Mouse (Mus musculus) thymus, postnatal 4 days (tissue): ENCODE measurements around the gene Hist1h3g.

Source experiments
- DNase-seq: peaks from one replicate; pipeline ENCODE4 v3.0.0; 2021

The Hist1h3g gene

DNA sequence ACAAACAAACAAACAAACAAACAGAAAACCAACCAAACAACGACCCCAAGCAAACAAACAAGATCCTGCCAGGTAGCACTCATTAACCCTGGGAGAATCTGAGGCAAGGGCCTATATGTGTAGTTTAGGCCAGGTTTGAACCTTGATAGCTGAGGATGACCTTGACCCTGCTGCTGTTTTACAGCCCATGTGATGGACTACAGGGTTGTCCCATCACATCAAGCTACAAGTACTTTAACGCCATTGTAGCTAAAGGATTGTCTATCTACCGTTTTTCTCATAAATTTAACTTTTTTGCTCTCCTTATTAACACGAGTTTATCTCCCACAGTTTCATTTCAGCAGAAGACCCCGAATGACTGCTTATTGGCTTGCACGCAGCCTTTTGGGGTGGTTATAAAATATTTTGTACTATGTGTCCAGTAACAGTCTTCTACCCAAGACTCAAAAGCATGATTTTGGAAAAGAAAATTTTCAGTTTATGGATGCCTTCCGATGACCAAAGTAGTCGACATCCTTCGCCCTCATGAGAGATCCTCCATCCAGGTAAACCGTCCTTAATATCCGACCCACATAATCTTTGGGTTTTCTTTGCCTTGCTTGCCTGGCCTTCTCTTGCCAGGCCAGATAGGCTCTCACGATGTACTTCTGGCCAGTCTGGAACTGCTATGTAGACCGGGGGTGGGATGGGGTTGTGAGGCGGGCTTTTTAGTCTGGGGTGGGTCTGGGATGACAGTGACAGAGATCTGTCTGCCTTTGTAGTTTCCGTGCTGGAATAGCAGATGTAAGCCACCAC, 19.2 kb upstream of the Hist1h3g start:
- no peak for DNase-seq

DNA sequence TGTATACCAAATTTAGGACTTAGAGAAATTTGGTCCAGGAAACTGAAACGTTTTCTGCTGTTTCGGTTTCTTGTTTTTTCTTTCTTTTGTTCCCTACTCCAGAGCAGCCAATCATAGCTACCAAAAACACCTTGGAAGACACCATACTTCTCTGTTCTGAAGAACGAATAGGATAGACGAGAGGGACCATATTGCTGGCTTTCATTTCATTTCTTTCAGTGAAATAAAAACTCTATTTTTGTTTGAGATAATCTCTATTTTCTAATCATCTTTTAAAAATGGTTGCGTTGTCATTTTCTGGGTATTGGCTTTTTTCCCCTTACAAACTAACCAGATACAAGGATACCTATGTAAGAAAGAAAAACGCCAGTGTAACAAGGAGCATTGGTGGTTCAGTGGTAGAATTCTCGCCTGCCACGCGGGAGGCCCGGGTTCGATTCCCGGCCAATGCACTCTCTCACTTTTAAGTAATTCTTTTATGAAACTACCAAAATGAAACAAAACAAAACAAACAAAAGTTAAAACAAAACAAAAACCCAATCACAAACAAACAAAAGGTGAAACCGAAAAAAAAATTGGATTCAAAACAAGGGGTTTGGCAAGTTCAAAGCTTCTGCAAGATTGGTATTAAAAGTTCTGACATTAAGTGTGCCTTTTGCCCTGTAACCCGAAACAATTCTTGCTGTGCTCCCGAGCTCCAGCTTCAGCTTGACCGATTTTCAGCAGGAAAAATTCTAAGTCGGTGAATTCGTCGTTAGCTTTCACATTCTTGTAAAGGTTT, 18.2 kb upstream of the Hist1h3g start:
- peak; percentile 85 for DNase-seq

DNA sequence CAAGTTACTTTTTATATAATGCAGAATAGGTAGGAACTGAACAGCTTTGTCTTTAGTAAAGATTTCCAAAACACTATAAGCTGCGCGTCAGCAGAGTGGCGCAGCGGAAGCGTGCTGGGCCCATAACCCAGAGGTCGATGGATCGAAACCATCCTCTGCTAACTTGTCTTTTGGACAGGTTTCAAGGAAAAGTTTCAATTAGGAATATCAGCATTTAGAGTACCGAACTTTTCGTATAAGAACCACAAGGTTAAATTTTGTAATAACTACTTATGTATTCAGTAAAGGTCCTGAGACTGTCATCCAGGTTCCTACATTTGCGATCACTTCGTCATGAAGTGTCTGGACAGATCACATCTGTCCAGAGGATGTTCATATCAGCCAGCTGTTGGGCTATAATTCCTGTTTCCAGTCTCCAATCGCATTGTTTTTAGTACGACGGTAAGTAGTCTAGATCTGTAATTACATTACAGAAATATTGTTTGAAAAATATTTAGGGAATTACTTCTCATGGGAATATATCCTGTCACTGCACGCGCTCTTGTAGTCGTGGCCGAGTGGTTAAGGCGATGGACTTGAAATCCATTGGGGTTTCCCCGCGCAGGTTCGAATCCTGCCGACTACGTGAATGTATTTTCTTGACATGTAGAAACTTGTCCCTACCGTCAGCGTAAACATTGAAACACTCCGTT, 17.5 kb upstream of the Hist1h3g start:
- peak; percentile 93 for DNase-seq

DNA sequence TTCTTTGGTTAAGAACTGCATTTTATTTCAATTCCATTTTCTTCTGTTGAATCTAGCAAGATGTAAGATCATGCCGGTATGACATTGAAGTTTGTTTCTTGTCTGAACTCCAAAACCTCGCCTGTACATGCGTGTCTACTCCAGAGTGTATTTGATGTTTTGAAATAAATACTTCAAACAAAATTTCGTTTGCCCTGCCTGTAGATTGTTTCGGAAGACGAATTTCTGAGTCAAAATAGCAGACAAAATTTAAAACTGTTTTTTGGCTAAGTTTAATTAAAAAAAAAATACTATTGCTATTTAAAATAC, 17.0 kb upstream of the Hist1h3g start:
- no peak for DNase-seq

DNA sequence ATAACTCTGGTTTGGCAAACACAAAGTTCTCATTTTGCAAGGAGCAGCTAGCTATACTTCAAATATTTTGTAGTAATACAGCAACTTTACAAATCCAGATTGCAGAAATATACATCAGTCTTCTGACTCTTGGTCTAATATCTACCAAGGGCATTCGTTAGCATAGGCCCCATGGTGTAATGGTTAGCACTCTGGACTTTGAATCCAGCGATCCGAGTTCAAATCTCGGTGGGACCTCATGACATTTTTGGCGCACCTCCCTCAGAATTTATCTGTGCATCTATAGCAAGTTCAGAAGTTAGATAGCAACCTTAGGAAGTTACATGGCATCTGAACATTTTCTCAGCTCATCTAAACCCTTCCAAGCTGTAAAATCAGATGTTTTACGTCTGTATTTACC, 16.3 kb upstream of the Hist1h3g start:
- DNase-seq = peak; percentile 82

DNA sequence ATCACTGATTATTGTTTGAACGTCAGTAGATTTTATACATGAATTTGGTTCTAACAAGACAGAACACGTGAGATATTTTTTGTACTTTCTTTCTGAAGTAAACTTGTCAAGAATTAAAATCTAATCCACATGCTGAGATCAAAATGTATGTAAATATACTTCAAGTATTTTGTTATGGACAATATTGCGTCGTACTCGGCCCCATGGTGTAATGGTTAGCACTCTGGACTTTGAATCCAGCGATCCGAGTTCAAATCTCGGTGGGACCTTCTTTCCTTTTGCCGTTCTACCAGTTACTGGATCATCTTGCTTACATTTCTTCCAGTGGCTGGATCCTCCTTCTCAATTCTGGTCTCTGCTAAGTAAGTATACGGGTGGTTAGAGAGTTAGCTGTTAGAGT, 15.8 kb upstream of the Hist1h3g start:
- DNase-seq = peak; percentile 79

DNA sequence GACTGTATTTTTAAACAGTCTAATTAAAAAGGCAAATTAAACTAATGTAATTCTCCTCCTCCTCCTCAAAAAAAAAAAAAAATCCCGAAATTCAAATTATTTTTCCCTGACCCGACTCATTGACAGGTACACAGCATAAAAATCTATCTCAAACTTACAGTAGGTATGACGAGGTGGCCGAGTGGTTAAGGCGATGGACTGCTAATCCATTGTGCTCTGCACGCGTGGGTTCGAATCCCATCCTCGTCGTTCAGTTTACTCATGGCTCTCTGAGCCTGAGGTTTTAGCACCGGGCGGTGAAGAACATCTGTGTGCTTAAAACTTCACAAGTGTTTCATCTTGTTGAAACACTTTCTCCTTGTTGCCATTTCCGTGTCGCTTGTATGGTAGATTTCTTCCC, 13.5 kb upstream of the Hist1h3g start:
- peak; percentile 93 for DNase-seq

DNA sequence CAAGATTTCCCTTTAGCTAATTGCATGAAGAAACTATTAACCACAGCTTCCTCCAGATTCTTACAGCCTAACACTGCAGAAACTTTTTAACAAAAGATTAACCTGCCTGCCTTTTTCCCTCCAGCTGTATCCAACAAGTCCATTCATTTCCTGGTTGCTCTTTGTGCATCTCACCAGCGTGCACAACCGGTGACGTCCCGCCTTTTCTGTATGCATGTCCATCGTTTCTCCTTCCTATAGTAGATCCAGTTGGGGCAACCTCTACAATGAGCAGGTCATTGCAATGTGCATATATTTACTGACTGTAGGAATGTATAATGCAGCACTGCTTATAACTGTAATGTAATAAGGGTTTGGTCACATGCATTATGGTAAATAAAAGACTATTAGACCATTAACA, 11.2 kb upstream of the Hist1h3g start:
- no peak for DNase-seq

DNA sequence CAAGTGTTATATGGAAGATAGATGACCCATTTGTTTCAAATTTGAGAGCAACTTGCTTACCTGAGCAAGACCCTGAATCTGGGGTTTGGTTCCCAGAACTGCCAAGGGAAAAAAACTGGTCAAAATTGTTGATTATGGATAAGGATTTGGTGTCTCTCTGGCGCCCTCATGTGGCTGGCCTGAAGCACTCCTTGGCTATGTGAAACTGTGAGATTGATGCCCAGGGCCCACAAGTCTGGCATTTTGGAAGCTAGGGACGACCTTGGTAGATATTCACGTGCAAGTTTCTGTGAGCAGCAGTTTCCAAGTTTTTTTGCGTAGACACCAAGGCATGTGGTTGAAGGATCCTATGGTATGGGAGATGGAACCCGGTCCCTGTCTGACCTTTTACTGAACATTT, 10.6 kb upstream of the Hist1h3g start:
- DNase-seq = peak; percentile 89

DNA sequence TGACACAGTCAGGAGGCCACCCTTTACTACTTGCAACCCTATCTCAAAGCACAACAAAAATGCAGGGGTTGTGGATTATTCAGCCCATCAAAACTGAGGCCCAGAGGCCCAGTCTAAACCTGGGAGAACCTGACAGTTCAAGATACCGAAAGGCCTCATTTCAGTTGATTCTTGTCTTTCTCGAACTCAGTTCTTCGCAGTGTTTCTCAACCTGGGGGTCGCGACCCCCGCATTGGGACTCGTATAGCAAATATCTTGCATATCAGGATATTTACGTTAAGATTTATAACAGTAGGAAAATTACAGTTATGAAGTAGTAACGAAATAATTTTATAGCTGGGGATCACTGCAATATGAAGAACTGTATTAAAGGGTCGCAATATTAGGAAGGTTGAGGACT, 9.3 kb upstream of the Hist1h3g start:
- peak; percentile 42 for DNase-seq

DNA sequence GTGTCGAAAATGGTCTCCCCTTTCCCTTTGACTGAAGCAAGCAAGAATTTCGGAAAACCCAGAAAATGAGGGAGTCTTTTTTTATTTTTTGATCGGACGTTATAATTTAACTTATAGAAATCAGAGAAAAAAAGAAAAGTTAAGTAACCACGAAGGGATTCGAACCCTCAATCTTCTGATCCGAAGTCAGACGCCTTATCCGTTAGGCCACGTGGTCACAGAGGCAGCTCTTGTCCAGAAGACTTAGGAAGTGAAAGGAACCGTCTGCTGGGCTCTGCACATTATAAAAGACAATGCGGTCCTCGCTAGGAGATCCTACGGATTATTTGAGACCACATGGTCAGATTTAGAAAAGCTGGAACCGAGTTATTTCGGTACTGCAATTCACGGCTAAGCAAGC, 8.9 kb upstream of the Hist1h3g start:
- peak; percentile 87 for DNase-seq

DNA sequence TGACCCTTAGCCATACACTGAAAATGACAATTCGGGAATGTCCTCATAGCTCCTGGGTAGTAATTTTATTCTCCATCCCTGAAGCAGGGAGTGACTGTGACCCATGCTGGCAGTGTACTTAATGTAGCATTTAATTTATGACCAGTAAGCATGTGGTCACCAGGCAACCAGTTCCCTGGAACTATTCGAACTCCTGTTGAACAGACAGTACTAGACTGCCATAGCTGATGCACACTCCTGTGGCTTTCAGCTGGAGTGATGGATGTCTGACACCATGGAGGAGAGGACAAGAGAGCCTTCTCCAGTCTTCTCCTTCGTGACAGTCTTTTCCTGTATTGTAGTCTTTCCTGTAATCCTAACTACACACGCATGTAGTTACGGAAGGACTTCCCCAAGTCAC, 6.2 kb upstream of the Hist1h3g start:
- no peak for DNase-seq

DNA sequence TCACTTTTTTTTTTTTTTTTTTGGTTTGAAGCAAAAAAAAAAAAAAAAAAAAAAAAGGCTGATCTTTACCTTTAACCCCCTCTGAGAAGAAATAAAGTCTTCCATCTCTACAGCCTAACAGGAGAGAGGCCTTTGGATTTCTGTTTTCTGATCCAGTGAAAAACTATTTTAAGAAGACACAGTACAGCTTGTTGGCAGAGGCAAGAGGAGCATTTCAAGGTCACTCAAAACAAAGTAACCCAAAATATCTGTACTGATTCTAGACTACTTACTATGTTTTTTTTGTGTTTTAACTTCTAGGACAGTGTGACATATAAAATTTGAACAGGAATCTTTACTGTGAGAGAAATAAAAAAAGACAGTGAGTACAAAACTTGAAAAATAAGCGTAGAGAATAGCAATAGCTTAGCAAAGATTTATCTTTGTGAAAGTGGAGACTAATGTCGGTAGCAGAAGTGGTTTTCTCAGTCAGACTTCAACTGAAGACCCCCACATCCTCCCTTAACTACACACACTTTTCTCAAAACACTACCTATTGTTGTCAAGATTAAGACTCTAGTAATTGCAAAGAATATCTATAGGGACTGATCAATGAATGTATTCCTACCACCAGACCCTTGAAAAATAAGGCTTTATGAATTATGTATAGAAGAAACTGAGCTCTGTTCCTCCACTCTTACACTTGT, 5.6 kb upstream of the Hist1h3g start:
- DNase-seq = no peak

DNA sequence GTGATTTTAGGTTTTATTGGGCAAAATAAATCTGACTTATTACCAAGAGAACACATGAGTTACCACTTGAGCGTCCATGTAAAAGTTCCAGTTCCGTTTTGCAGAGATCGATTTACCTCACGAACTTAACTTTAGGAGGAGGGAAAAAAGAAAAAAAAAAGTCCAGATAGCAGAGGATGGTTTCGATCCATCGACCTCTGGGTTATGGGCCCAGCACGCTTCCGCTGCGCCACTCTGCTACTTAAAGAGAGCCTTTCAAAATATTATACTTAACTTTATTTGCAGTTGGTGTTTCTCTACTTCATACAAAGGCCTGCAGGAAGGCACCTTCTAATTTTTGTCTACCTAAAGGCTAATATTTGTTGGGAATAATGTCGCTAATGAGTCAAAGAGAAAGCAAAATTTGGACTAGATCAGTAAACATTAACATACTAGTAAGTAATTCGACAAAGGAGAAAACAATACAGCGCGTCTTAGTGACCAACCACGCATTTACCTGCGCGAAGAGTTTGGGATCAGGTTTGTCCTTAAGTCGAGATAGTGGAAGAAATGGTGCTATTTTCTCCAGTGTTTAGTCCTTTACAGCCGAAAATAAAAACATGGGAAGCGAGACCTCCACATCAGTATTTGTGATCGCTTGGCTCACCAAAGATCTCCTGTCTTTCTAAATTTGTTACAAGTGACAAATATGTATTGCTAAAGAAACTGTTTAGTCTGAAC, 4.9 kb upstream of the Hist1h3g start:
- peak; percentile 73 for DNase-seq

DNA sequence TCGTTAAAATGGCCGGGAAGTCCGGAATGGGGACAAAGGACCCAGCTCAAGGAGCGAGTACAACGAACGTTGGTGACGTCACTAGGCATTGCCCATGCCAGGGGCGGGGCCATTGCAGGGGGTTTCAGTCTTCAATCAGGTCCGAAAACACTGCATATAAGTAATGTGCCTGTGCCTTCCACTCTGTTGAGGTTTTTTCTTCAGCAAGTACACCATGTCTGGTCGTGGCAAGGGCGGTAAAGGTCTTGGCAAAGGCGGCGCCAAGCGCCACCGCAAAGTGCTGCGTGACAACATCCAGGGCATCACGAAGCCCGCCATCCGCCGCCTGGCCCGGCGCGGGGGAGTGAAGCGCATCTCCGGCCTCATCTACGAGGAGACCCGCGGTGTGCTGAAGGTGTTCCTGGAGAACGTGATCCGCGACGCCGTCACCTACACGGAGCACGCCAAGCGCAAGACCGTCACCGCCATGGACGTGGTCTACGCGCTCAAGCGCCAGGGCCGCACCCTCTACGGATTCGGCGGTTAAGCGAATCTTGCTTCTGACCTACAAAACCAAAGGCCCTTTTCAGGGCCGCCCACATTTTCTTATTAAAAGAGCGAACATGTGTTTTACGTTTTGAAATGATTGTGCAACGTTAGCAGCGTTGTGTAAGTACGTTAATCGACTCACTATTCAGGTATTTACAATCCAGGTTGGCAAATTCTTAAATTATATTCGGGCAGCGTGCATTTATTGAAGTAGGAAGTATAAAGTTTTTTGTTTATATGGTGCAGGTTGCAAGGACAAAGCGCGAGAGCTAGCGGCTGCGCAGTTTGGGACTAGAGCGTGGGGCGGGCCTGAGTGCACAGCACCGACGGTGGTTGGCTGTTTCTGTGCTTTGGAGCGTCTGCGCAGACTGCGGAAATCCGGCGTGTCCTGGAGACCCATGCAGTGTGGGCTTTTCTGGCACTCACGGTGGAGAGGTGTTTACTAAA, 4.0 kb upstream of the Hist1h3g start, which contains the start of gene Hist1h4h:
Hist1h4h (plus strand) TSS at position 150 of the 975 bp plus-strand sequence.
- DNase-seq = peak; percentile 95

DNA sequence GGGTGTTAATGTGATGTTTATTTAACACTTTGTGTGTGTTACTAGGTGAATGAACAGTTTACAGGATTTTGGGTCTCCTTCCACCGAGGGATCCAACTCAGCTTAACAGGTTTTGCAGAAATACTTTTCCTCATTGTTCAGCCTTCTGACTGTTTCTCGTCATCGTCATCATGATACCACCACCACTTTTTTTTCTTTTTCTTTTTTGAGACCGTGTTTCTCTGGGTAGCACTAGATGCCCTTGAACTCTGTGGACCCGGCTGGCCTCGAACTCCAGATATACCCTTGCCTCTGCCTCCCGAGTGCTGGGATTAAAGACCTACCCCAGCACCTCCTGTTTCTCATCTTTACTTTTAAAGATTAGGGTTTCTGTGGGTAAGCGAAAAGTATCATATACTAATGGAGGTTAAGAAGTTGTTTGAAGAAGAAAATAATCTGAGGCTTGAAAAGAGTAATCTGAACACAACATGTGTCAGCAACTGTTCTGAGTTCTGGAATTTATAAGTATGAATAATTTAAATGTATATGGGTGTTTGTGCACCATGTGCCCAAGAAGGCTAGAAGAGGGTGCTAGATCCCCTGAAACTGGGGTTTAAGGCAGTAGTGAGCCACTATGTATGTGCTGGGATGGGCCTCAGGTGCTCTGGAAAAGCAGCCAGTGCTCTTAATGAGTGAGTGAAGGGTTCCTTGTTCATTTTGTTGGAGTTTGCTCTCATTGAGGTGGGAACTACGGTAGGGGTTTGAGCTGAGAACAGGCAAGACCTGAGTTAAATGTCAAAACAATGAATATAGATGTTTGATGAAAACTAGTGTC, 2.8 kb upstream of the Hist1h3g start:
- DNase-seq = peak; percentile 45

DNA sequence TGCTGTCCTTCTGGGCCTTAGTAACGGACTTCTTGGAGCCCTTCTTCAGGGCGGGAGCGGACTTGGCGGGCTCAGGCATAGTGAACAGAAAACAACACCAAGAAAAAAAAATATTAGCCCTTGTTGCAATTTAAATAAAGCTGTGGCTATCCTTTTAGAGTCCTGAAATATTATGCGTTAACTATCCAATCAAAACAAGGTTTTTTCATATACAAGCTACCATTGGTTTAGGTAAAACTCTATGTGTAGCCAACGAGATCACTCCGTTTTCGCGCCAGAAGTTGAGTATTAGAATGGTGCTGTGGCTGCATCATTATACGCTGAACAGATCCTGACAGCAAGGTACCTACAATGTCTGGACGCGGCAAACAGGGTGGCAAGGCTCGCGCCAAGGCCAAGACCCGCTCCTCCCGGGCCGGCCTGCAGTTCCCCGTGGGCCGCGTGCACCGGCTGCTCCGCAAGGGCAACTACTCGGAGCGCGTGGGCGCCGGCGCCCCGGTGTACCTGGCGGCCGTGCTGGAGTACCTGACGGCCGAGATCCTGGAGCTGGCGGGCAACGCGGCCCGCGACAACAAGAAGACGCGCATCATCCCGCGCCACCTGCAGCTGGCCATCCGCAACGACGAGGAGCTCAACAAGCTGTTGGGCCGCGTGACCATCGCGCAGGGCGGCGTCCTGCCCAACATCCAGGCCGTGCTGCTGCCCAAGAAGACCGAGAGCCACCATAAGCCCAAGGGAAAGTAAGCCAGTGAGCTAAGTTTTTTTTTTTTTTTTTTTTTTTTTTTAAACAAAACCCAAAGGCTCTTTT, 1.5 kb upstream of the Hist1h3g start, which contains the start of gene Hist1h2af:
Hist1h2af (plus strand) TSS at position 347 of the 808 bp plus-strand sequence.
- peak; percentile 72 for DNase-seq

DNA sequence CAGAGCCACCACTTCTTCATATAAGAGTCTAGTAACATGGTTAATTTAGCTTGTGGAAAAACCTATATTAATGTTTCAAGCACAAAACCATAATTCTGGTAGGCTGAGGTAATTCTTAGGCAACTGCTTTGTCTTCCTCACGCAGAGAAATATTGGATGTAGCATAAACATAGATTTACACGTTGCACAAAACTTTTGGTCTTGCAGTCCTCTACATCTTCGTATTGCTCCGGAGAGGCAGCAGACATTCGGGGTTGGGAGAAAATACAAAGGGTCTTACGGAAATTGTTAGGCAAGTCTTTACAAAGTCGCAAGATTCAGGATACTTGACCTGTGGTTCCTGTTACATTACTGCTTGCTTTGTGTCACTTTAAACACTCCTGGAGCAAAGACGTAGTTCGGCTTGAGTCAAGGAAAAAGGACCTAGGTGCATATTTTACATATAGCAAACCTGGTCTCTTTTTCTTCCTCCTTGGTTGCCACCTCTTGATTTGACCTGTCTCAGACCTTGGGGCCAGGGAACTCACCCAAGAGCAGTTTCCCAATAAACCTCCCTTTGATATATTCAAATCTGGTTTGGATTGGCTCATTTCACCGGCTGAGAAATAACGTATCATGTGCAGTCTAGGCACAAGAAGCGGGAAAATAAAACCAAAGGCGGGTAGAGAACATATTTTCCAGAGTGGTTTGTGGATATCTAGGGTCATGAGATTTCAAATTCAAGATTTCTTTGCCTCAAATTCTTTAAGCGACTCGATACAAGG, 672 bp upstream of the Hist1h3g start:
- no peak for DNase-seq
